Mouse (Mus musculus): ENCODE data around the gene Cd6. TPM values are rescaled to one million over a fixed set of nuclear protein-coding genes. Genes with fewer than 3 reads are reported as not detected.

The Cd6 gene
- total and polyA plus RNA-seq, 3 experiments, result 0.09 to 0.73 (median 0.17) TPM

DNA sequence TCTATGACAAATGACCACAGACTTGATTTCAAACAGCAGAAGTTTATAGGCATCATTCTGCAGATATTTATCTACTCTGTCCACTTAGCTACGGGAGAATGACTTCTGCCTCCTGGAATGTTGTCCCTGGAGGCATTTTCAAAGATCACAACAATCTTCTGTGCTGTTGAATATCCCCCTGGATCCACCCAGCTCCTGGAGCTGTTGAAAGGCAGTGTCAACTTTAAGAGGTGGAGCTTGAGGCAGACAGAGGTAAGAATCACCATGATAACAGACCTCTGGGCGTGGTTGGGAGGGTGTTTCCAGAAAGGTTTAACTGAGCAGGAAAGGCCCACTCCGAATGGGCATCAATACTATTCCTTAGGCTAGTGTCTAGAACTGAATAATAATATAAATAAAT, 5.8 kb upstream of the Cd6 start:
- Histone ChIP-seq H3K9ac (ENCODE audit: insufficient read depth, low read depth) (no peak overlapping the region), H3K4me3 (replicated peaks in 1 of 3; ENCODE audit: low read depth in 2 of 3, low read length in 2 of 3, poor library complexity in 1 of 3) (no peak overlapping the region), H3K27me3 (replicated peaks) (no peaks in the 10 kb centered on the region), H3K4me1 (ENCODE audit: control insufficient read depth in 1 of 2, insufficient read depth in 2 of 2) (peaks cover 7 to 31% of the 10 kb centered on the region in 2 experiments), H3K36me3 (replicated peaks in 1 of 2; ENCODE audit: control insufficient read depth in 1 of 2, insufficient read depth in 1 of 2, low read length in 1 of 2) (no peaks in the 10 kb centered on the region), H3K4me2 (ENCODE audit: insufficient read depth, low read depth, poor library complexity, severe bottlenecking) (no peak overlapping the region), H3K27ac (ENCODE audit: insufficient read depth, low read depth) (no peak overlapping the region), H3K79me2 (replicated peaks; ENCODE audit: control insufficient read depth, extremely low read depth, insufficient read depth, poor library complexity, severe bottlenecking) (0 out of 2 replicates have a peak, but pooled peaks cover 3% of the 10 kb centered on the region), H3K9me3 (replicated peaks; ENCODE audit: low read length) (no peaks in the 10 kb centered on the region)
- dilution Hi-C loops (cut with MboI; ENCODE audit: extremely low pct_ligation_motif_present, extremely low pct_unique_long_range_greater_than_20kb, low sequenced_read_pairs), result no loop called here
- no peak for DNase-seq (ENCODE audit: extremely low read depth)
- in situ Hi-C loops (cut with MboI; ENCODE audit: low pct_ligation_motif_present, low pct_unique_long_range_greater_than_20kb, low sequenced_read_pairs), result no loop called here
- TF ChIP-seq ZKSCAN1 (IDR thresholded peaks at IDR 0.05; ENCODE audit: borderline replicate concordance, low read depth, low read length), result no peak
- TF ChIP-seq SIN3A (IDR thresholded peaks at IDR 0.05; ENCODE audit: low read length), result no peak
- TF ChIP-seq RAD21 (IDR thresholded peaks at IDR 0.05; ENCODE audit: low read depth, low read length), result no peak
- no peak for TF ChIP-seq NRF1 (IDR thresholded peaks at IDR 0.05; ENCODE audit: low read depth, low read length)
- no peak for TF ChIP-seq MAFK (IDR thresholded peaks at IDR 0.05; ENCODE audit: insufficient replicate concordance, low read length)
- no peak for TF ChIP-seq PAX5 (IDR thresholded peaks at IDR 0.05; ENCODE audit: low read length)

GRCm38 (mm10) chr19:10833611-10834010, 3.8 kb upstream of the Cd6 start:
- no peak overlapping the region for H3K9ac ChIP-seq (ENCODE audit: insufficient read depth, low read depth)
- peaks cover 7 to 33% of the 10 kb centered on the region in 2 experiments for H3K4me1 ChIP-seq (ENCODE audit: control insufficient read depth in 1 of 2, insufficient read depth in 2 of 2)
- no peak overlapping the region for H3K4me2 ChIP-seq (ENCODE audit: insufficient read depth, low read depth, poor library complexity, severe bottlenecking)
- no peak overlapping the region for H3K4me3 ChIP-seq (replicated peaks in 1 of 3; ENCODE audit: low read depth in 2 of 3, low read length in 2 of 3, poor library complexity in 1 of 3)
- dilution Hi-C loops (cut with MboI; ENCODE audit: extremely low pct_ligation_motif_present, extremely low pct_unique_long_range_greater_than_20kb, low sequenced_read_pairs), result no loop called here
- no peak for DNase-seq (ENCODE audit: extremely low read depth)
- in situ Hi-C loops (cut with MboI; ENCODE audit: low pct_ligation_motif_present, low pct_unique_long_range_greater_than_20kb, low sequenced_read_pairs), result no loop called here
- no peaks in the 10 kb centered on the region for H3K27me3 ChIP-seq (replicated peaks)
- no peaks in the 10 kb centered on the region for H3K9me3 ChIP-seq (replicated peaks; ENCODE audit: low read length)
- H3K27ac ChIP-seq (ENCODE audit: insufficient read depth, low read depth), result no peak overlapping the region
- H3K79me2 ChIP-seq (replicated peaks; ENCODE audit: control insufficient read depth, extremely low read depth, insufficient read depth, poor library complexity, severe bottlenecking), result no peaks in the 10 kb centered on the region
- H3K36me3 ChIP-seq (replicated peaks in 1 of 2; ENCODE audit: control insufficient read depth in 1 of 2, insufficient read depth in 1 of 2, low read length in 1 of 2), result no peaks in the 10 kb centered on the region
- TF ChIP-seq TBP (conservative IDR thresholded peaks at IDR 0.05; ENCODE audit: low read depth, low read length) (no peak), UBTF (IDR thresholded peaks at IDR 0.05; ENCODE audit: low read depth, low read length) (no peak), ZNF384 (IDR thresholded peaks at IDR 0.05; ENCODE audit: low read depth, low read length) (no peak), IRF4 (IDR thresholded peaks at IDR 0.05; ENCODE audit: low read depth, low read length) (no peak), ZKSCAN1 (IDR thresholded peaks at IDR 0.05; ENCODE audit: borderline replicate concordance, low read depth, low read length) (no peak), ELF1 (IDR thresholded peaks at IDR 0.05; ENCODE audit: low read depth, low read length) (no peak), CHD1 (IDR thresholded peaks at IDR 0.05; ENCODE audit: low read depth, low read length) (no peak), E2F4 (IDR thresholded peaks at IDR 0.05; ENCODE audit: insufficient replicate concordance, low read depth, low read length) (no peak), MXI1 (IDR thresholded peaks at IDR 0.05; ENCODE audit: low read depth, low read length) (no peak), ZC3H11A (IDR thresholded peaks at IDR 0.05; ENCODE audit: low read depth, low read length) (no peak), RCOR1 (conservative IDR thresholded peaks at IDR 0.05; ENCODE audit: low read depth, low read length) (no peak), MYC (IDR thresholded peaks at IDR 0.05; ENCODE audit: low read depth, low read length) (no peak), SMC3 (IDR thresholded peaks at IDR 0.05; ENCODE audit: low read depth, low read length) (no peak), POLR2A (IDR thresholded peaks at IDR 0.05; ENCODE audit: low read depth, low read length) (no peak), TCF12 (IDR thresholded peaks at IDR 0.05; ENCODE audit: low read depth, low read length) (no peak)

Measured in CH12.LX (cell line).